Mouse (Mus musculus): ENCODE measurements around the gene Fau.

- no peak for TF ChIP-seq CTCF (IDR thresholded peaks at IDR 0.05; ENCODE audit: low read depth, low read length)
- TF ChIP-seq POLR2A (IDR thresholded peaks at IDR 0.05; ENCODE audit: insufficient read depth, low read length), result no peak
Measured at GRCm38 (mm10) chr19:6079983-6080480, 22.4 kb downstream of the Fau start, which contains the start of gene Tmem262.

Measured in ES-Bruce4 (cell line).